Mouse (Mus musculus): ENCODE measurements around the gene Clec2g.

- TF ChIP-seq CTCF (IDR thresholded peaks at IDR 0.05; ENCODE audit: low read depth, low read length) = no peak
- TF ChIP-seq TAL1 (conservative IDR thresholded peaks at IDR 0.05; ENCODE audit: low read depth, low read length) = no peak
- no peak for TF ChIP-seq GATA1 (IDR thresholded peaks at IDR 0.05; ENCODE audit: borderline replicate concordance, low read length)
- TF ChIP-seq POLR2AphosphoS5 (IDR thresholded peaks at IDR 0.05; ENCODE audit: insufficient replicate concordance, low read depth, low read length) = no peak
- TF ChIP-seq GATA2 (IDR thresholded peaks at IDR 0.05; ENCODE audit: borderline replicate concordance, low read depth, low read length) = no peak
These were observed 59.0 kb downstream of the Clec2g start for GRCm38 (mm10) chr6:128993221-128993620.

Data from G1E (cell line).